Mouse (Mus musculus) liver, adult 2 months (tissue): ENCODE results near the gene Xylt1. TPM values are rescaled to one million over a fixed set of nuclear protein-coding genes. Genes with fewer than 3 reads are reported as not detected.

Experiments
- DNase-seq: peaks from one replicate; pipeline ENCODE4 v3.0.0-alpha.2; 2011; ENCODE audit warnings: low read depth, low spot score; ENCODE audit errors: extremely low read depth
- H3K27ac ChIP-seq: fragments of 200-500 bp; replicated peaks from 2 replicates; pipeline ENCODE4 v1.5.1; 2012; ENCODE audit warnings: low read depth, mild to moderate bottlenecking, control low read depth, inconsistent platforms, low read length; ENCODE audit not compliant: insufficient read depth
- H3K27me3 ChIP-seq: fragments of 200-500 bp; 2 replicates; pipeline ENCODE4 v1.6.1; 2012; ENCODE audit warnings: mild to moderate bottlenecking, moderate library complexity, low read length, inconsistent platforms; ENCODE audit not compliant: control insufficient read depth, insufficient read depth
- H3K36me3 ChIP-seq: fragments of 200-500 bp; 2 replicates; pipeline ENCODE4 v1.6.1; 2012; ENCODE audit warnings: low read length, inconsistent platforms; ENCODE audit not compliant: control insufficient read depth, insufficient read depth
- H3K4me1 ChIP-seq: fragments of 200-500 bp; 2 replicates; pipeline ENCODE4 v1.6.1; 2011; ENCODE audit warnings: low read length; ENCODE audit not compliant: control insufficient read depth, insufficient read depth
- H3K4me3 ChIP-seq: fragments of 200-500 bp; 2 replicates; pipeline ENCODE4 v1.5.1; 2011; ENCODE audit warnings: low read depth, mild to moderate bottlenecking, control low read depth, low read length, moderate library complexity; ENCODE audit not compliant: insufficient read depth
- H3K79me2 ChIP-seq: fragments of 200-500 bp; 2 replicates; pipeline ENCODE4 v1.6.1; 2012; ENCODE audit warnings: inconsistent platforms, mild to moderate bottlenecking, low read length, moderate library complexity; ENCODE audit not compliant: control insufficient read depth, insufficient read depth
- H3K9ac ChIP-seq: fragments of 200-500 bp; 2 replicates; pipeline ENCODE4 v1.6.1; 2012; ENCODE audit warnings: low read depth, mild to moderate bottlenecking, control low read depth, inconsistent platforms, low read length
- CTCF ChIP-seq: fragments of 200-500 bp; IDR thresholded peaks from 2 replicates; pipeline ENCODE4 v1.5.1; 2011; ENCODE audit warnings: low read depth, low read length, control low read depth
- POLR2A ChIP-seq: fragments of 200-500 bp; IDR thresholded peaks from 2 replicates; pipeline ENCODE4 v1.6.1; 2011; ENCODE audit warnings: low read length, control low read depth; ENCODE audit not compliant: insufficient read depth; ENCODE audit errors: extremely low read depth
- WGBS: fragments of 180-500 bp; shearing (Covaris S2); methylation state at CpG from one replicate; pipeline ENCODE4 v1.1.7; 2018; 5-methylcytosine and 5-hydroxymethylcytosine counted together
- polyA plus RNA-seq: library from polyadenylated mRNA; depleted of rRNA; stranded (reverse); fragments of >200 nt; gene quantifications from 2 replicates; pipeline ENCODE4 v1.2.3, GENCODE M21; 2012
- total RNA-seq: library from RNA; depleted of rRNA; stranded (reverse); fragments of >200 nt; gene quantifications from 2 replicates; pipeline ENCODE4 v1.2.3, GENCODE M21; 2014

Xylt1 gene
- total and polyA plus RNA-seq, 2 experiments = 0.09 to 0.18 TPM

DNA sequence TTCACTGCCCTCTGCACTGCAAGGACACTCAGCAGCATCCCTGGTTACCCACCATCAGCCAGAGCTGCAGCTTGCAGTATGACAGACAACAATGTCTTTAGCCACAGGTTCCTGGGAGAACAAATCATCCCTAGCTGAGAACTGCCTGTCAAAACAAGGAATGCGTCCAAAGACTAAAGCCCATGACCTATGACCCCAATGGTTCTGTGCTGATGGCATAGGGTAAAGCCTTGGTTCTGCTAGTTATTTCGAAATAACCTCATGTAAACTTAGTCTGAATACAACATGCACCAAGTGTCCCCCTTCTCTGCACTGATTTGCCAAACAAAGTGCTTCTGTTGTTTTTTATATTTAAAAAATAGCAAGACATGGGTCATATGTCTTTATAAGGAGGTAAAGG is 103.8 kb downstream of the Xylt1 start:
- no peaks in the 10 kb centered on the region for H3K27me3 ChIP-seq
- peak; percentile 57 for DNase-seq
- H3K4me3 ChIP-seq = no peak overlapping the region
- H3K79me2 ChIP-seq = no peaks in the 10 kb centered on the region
- no peaks in the 10 kb centered on the region for H3K36me3 ChIP-seq
- no peak overlapping the region for H3K27ac ChIP-seq
- 33% methylated on average over 2 of the region's 2 CpGs for WGBS
- TF ChIP-seq POLR2A (no peak), CTCF (no peak)
- peaks cover 4% of the 10 kb centered on the region; the same call in 1 of the 2 replicates for H3K4me1 ChIP-seq
- no peak overlapping the region for H3K9ac ChIP-seq

DNA sequence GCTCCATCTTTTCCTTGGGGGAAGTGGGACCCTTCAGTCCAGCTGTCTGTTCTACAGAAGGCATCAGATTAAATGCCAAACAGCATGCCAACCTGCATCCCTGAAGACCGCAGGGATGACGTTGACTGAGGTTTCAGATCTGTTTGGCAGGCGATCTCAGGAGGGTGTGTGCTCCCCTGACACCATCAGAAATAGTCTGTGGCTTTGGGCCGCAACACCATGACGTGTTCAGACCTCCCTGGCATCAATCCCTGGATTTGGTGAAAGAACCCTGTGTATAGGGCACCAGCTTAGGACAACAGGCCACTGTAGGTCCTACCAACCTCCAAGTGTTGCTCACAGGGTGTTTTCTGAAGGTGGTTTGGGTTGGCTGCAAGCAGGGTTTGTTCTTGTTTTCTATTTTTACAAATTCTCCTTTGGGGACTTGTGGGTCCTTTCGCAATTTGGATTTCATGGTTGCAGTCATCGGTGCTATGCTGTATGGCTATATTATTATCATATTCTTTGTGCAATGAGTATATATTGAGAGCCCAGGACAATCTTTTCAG is 104.3 kb downstream of the Xylt1 start:
- no peak for DNase-seq
- H3K27ac ChIP-seq = no peak overlapping the region
- H3K36me3 ChIP-seq = no peaks in the 10 kb centered on the region
- TF ChIP-seq CTCF = no peak
- TF ChIP-seq POLR2A = no peak
- WGBS = 93% methylated on average over 7 of the region's 7 CpGs
- no peaks in the 10 kb centered on the region for H3K27me3 ChIP-seq
- peaks cover 4% of the 10 kb centered on the region; the same call in 1 of the 2 replicates for H3K4me1 ChIP-seq
- no peak overlapping the region for H3K4me3 ChIP-seq
- no peaks in the 10 kb centered on the region for H3K79me2 ChIP-seq
- no peak overlapping the region for H3K9ac ChIP-seq

DNA sequence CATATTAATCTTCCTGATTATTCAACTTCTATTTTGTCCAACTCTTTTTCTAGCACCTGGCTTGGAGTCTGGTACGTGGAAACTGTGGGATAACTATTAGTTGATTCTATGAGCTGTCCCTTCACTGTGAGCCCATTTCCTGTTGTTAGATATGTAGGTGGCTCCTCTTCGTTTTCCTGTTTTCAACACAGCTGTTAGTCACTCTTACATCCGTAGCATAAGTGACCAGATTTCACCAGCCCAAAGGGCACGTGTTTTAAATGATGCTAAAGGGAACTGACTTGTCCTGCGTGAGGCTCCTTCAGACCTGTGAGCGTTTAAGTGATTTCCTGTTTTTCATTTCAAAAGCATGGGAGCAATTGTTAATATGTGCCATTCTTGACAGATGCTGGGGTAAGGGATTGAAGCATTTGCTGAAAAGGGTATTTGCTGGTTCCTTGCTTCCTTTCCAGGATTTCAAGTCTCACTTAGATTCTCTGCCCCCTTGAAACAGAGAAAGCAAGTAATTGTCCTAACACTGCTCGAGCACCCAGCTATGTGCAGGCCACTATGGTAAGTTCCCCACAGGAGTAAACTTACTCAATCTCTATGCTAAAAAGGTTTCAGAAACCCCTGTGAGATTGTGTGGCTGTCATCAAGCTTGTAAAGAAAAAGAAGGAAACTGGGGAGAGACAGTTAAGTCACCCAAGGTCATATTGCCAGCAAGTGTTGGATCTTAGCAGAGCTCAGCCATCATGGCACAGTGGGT is 105.8 kb downstream of the Xylt1 start:
- Histone ChIP-seq H3K4me3 (no peak overlapping the region), H3K9ac (no peak overlapping the region), H3K79me2 (no peaks in the 10 kb centered on the region), H3K27me3 (no peaks in the 10 kb centered on the region), H3K4me1 (peaks cover 4% of the 10 kb centered on the region; the same call in 1 of the 2 replicates), H3K36me3 (no peaks in the 10 kb centered on the region), H3K27ac (no peak overlapping the region)
- DNase-seq = peak; percentile 31
- 80% methylated on average over 7 of the region's 7 CpGs for WGBS
- TF ChIP-seq CTCF (no peak), POLR2A (no peak)

DNA sequence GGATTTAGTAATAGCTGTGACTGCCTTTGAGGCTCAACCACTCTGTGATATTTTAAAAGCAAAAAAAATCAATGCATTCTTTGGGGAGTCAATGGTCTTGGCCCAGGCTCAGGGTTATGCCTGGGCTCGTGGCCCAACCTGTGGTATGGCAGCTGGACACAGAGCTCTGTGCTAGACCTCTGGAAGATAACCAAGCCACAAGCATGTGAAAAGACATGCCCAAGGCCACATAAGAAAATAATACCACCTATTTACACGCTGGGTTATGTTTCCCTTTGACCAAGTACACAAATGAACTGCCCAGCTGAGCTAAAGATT is 106.4 kb downstream of the Xylt1 start:
- no peak overlapping the region for H3K27ac ChIP-seq

DNA sequence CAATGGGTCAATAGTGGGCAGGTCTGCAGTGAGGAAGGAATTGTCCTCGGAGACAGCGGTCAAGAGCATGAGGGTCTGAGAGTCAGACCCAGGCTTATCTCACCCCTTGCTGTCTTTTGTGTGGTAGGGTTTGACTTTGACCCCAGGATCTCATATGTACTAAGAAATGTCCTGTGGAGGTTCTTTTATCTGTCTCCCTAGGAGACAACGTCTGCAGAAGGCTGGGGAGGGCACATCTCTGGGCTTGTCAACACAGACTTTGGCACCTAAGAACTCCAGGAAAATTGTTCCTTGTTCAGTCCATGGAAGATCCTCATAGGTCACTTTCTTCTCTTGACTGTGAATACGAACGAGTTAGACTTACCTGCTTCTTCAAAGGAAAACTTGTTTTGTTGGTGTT is 109.2 kb downstream of the Xylt1 start:
- H3K27me3 ChIP-seq = no peaks in the 10 kb centered on the region
- H3K4me3 ChIP-seq = no peak overlapping the region
- no peaks in the 10 kb centered on the region for H3K36me3 ChIP-seq
- no peaks in the 10 kb centered on the region for H3K79me2 ChIP-seq
- 59% methylated on average over 5 of the region's 5 CpGs for WGBS
- TF ChIP-seq CTCF (no peak), POLR2A (no peak)
- no peak overlapping the region for H3K9ac ChIP-seq
- H3K27ac ChIP-seq = no peak overlapping the region
- no peak for DNase-seq
- H3K4me1 ChIP-seq = no peaks in the 10 kb centered on the region; the same call in 1 of the 2 replicates

More for the DNA sequence above, 106.4 kb downstream of the Xylt1 start:
- 36% methylated on average over 2 of the region's 2 CpGs for WGBS
- Histone ChIP-seq H3K9ac (no peak overlapping the region), H3K36me3 (no peaks in the 10 kb centered on the region), H3K79me2 (no peaks in the 10 kb centered on the region), H3K4me1 (peaks cover 4% of the 10 kb centered on the region; the same call in 1 of the 2 replicates), H3K4me3 (no peak overlapping the region), H3K27me3 (no peaks in the 10 kb centered on the region)
- DNase-seq = no peak
- TF ChIP-seq CTCF = no peak
- TF ChIP-seq POLR2A = no peak

DNA sequence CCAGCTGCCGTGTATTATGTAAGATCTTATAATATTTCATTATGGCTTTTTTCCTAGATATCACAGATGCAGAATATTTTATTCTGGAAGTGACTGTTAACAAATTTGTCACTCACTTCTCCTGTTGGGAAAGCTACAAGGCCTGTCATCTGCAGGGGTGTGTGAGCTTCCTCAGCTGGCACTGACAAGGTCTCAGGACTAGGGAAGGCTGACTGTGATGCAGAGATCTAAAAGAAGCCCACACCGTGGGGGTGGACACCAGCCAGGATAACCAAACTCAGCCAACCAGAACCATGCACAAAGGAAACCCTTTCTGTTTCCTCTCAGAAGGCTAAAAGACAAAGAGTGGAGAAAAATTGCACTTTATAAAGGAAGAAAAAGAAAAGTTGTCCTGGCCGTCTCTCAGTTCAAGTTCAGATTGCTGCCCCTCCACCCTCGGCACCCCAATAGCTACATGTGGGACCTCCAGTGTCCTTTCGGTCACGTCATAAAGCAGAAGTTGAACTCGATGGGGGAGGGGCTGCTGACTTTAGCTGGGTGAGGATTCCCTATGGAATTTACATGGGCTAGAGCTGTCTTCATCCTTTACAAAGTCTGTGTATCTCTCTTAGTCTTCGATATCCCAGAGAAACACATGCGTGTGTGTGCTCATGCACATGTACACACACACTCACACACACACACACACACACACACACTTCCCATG is 109.9 kb downstream of the Xylt1 start:
- no peaks in the 10 kb centered on the region for H3K36me3 ChIP-seq
- TF ChIP-seq CTCF (no peak), POLR2A (no peak)
- H3K27me3 ChIP-seq = no peaks in the 10 kb centered on the region
- no peak for DNase-seq
- H3K9ac ChIP-seq = no peak overlapping the region
- no peak overlapping the region for H3K4me3 ChIP-seq
- H3K4me1 ChIP-seq = no peaks in the 10 kb centered on the region; the same call in 1 of the 2 replicates
- no peaks in the 10 kb centered on the region for H3K79me2 ChIP-seq
- H3K27ac ChIP-seq = no peak overlapping the region
- WGBS = 76% methylated on average over 9 of the region's 9 CpGs
